Mouse (Mus musculus) regulatory T cell (primary cell): ENCODE measurements around the gene Akap12.

Source experiments
- in situ Hi-C: fragments of 300-600 bp; cut with MboI, MseI; formaldehyde crosslinking; loops from one replicate; pipeline ENCODE4 v1.15.1; 2025; ENCODE audit warnings: high pct_unique_total_duplicates

The Akap12 gene

DNA sequence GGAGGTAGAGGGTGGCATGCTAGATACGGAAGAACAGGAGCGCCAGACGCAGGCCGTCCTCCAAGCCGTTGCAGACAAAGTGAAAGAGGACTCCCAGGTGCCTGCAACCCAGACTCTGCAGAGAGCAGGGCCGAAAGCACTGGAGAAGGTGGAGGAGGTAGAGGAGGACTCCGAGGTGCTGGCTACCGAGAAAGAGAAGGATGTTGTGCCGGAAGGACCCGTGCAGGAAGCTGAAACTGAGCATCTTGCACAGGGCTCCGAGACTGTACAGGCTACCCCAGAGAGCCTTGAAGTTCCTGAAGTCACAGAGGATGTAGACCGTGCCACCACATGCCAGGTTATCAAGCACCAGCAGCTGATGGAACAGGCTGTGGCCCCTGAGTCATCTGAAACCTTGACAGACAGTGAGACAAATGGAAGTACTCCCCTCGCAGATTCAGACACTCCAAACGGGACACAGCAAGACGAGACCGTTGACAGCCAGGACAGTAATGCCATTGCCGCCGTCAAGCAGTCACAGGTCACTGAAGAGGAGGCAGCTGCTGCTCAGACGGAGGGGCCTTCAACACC lies 89.8 kb downstream of the Akap12 start:
- in situ Hi-C loops = no loop called here

DNA sequence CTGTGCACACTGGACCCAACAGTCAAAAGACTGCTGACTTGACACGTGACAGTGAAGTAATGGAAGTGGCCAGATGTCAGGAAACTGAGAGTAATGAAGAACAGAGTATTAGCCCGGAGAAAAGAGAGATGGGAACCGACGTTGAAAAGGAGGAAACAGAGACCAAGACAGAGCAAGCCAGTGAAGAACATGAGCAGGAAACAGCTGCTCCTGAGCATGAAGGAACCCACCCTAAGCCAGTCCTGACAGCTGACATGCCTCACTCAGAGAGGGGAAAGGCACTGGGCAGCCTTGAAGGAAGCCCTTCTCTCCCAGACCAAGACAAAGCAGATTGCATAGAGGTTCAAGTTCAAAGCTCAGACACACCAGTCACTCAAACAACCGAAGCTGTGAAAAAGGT lies 90.5 kb downstream of the Akap12 start:
- in situ Hi-C loops = no loop called here

DNA sequence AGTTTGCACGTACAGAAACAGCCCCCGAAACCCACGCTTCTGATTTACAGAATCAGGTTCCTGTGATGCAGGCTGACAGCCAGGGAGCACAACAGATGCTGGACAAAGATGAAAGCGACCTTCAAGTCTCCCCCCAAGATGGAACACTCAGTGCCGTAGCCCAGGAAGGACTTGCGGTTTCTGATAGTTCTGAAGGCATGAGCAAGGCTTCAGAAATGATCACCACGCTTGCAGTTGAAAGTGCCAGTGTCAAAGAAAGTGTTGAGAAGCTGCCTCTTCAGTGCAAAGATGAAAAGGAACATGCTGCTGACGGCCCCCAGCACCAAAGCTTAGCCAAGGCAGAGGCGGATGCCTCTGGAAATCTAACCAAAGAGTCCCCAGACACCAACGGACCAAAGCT lies 91.3 kb downstream of the Akap12 start:
- in situ Hi-C loops = no loop called here

DNA sequence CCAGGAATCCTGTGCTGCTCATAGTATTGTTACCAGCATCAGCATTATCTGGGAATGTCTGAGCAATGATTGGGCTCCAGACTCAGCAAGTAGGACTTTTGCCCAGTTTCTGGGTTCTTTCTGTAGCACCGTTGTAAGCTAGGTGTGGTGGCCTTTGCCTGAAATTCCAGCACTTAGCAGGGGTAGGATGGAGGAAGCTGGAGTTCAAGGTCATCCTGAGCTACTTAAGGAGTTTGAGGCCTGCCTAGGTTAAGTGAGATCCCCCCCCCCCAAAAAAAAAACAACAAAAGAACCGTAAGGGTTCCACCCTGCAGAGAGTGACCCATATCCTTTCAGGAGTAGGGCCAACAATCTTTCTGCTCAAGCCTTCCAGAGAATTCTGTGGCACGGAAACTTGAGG lies 98.4 kb downstream of the Akap12 start:
- in situ Hi-C loops = no loop called here

DNA sequence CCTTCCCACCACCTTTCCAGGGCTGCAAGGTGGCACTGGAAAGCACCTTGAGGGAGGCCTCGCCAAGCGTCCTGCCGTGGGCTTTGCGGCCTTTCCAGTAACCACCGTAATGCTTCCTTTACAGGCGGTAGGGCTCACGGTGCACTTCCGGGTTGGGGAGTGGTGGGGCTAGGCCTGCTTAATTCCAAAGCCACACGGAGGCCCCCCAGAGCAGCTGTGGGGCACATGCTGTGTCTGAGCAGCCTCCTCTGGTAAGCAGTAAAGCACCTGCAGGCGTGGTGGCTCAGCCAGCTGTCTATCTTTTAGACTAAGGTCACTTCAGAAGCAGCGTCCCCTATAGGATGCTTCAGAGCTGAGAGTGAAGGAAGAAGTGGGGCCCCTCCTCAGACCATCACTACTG lies 103.9 kb downstream of the Akap12 start:
- in situ Hi-C loops = no loop called here

DNA sequence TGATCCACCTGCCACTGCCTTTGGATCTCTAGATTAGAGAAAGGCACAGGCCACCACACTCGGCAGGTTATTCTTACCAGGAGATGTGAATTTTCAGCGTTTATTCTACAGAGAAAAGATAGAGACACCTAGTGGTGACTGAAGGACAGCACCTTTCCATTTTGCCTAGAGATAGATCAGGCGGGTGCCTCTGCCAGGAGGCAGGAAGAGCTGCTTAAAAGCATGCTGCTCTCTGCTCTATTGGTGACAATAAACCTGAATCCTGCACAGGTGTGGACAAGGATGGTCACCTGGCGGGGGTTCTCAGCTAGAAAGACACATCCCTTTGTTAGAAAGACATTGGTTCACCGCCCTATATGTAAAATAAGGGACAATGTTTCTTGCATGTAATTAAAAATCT lies 105.8 kb downstream of the Akap12 start:
- in situ Hi-C loops = no loop called here

DNA sequence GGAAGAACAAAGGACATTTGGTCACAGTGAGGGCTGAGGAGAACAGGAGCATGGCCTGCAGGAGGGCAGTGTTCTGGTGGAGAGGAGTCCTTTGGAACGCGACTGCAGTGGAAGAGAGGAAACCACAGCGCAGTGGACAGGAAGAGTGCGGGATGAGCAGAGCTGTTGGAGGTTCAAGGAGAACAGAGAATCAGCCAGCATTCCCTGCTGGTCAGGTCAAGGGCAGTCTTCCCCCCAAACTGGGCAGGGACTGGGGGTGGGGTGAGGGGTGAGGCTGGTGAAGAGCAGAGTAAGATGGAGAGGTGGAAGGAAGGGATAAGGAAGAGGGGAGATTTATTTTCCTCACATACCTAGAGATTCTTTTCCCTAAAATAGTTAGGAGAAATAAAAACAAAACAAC lies 107.4 kb downstream of the Akap12 start:
- in situ Hi-C loops = no loop called here

DNA sequence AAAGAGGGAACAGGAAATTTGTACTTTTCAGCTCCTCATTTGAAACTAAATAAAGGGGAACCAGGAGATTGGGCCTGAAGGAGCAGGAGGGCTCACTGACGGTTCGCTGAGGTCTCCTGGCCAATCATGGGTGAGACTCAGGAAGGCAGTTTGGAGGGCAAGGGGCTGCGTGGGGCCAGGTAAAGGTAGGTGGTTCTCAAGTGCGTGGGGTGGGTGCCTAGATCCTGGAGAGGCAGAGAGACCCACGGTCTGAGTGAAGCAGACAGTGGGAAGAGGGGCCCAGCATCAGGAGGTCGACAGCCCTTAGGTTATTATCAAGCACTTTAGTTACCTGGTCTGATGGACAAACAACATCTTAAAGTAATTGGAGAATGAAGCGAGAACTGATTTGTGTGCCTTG lies 108.1 kb downstream of the Akap12 start:
- in situ Hi-C loops = no loop called here

DNA sequence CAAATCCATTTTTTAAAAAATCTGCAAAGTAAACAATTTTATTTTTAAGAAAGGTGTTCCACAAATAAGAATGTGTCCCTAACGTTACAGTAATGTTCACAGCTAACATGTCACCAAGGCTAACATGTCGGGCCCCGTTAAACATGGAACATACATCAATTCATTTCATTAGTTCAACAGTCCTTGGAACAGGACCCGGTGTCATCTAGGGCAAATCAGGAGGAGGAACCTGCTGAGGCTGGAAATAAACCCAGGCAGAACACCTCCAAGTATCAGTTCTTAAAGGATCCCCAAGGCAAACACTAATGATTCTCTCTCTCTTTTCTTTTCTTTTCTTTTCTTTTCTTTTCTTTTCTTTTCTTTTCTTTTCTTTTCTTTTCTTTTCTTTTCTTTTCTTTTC lies 108.6 kb downstream of the Akap12 start:
- in situ Hi-C loops = loop anchor here (25.0 kb wide), 1 partner anchor 1438 kb away; the partner anchor contains the start of genes Fbxo5 and Mtrf1l

DNA sequence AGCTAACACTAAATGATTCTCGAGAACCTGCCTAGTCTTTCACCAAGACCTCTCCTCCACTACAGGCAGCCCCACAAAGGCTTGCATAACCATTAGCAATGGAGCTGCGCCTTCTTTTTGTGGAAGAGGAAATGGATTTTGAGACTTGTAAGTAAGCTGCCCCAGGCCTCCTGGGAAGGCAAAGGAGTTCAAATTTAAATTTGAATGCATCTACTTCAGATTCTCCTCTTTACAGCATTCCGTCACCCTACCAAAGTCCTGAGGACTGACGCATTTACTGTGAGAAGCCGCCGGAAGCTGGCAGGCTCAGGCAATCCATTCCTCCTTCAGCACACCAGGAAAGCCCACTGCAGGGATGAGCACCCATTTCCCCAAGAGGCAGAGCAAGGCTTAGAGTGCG lies 109.1 kb downstream of the Akap12 start:
- in situ Hi-C loops = loop anchor here (25.0 kb wide), 1 partner anchor 1437 kb away; the partner anchor contains the start of genes Fbxo5 and Mtrf1l

DNA sequence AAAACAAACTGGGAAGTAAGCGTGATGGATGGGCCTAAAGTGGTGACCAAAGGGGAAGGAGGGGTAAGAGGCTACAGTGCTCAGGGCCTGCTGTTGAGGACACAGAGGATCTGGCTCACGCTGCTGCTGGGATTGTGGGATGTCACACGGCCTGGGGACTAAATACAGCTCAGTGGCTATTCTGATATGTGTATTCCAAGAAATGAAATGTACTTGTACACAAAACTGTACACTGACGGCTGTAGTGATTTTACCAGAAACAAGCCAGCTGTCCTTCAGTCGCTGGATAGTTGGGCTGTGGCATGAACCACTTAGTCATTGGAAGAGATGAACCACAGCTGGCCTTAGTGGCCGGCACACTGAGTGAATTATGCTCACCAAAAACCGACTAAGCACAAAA lies 110.3 kb downstream of the Akap12 start:
- in situ Hi-C loops = loop anchor here (25.0 kb wide), 1 partner anchor 1436 kb away; the partner anchor contains the start of genes Fbxo5 and Mtrf1l

DNA sequence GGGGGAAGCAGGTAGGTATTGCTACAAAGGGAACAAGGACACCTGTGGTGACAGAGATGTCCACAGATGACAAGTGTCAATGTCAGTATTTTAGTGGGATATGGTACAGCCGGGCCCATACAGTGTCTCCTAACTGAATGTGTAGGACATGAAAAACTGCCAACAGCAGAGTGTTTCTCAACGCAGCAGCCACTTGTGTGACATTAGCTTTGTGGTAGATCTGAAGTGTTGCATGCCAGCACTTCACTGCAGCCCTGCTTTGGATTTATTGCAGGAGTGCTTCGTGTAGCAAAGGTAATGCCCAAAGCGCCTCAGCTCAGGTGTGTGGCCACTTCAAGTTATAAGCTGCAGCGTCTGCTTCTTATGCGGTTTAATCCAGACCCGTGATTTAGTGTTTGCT lies 110.8 kb downstream of the Akap12 start:
- in situ Hi-C loops = loop anchor here (25.0 kb wide), 1 partner anchor 1435 kb away; the partner anchor contains the start of genes Fbxo5 and Mtrf1l

DNA sequence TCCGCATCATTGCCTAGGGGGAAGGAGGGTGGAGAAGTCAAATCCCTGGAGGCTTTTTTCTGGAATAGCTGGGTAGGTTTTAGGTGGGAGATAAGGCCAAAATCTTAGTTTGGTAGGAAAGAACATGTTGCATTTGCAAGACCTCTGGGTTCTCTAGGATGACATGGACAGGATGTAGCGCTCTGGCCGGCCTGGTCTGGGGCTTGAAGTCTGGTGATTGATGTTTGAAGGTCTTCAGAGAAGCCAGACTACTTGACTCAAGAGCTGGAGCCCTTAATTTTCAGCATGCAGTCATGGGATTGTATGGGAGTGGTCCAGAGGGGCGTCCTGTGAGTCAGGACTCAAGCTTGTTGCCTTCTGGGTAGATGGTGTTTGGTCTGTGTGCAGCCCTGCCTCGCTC lies 114.6 kb downstream of the Akap12 start:
- in situ Hi-C loops = loop anchor here (25.0 kb wide), 1 partner anchor 1432 kb away; the partner anchor contains the start of genes Fbxo5 and Mtrf1l

DNA sequence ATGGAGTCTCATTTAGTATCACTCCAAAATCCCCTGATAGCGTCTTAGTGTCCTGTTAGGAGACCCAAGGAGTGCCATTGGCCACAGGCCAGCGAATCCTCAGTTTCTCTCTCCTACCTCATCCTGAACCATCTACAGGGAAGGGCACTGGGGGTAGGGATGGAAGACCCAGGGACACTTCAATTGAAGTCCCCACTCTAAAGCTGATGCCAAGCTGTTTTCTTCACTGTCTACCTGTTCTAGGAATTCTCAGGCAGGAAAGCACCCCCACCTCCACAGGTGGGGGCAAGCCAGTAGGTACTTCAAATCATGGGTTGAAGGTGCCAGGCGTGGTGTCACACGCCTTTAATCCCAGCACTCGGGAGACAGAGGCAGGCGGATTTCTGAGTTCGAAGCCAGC lies 118.1 kb downstream of the Akap12 start:
- in situ Hi-C loops = loop anchor here (25.0 kb wide), 1 partner anchor 1428 kb away; the partner anchor contains the start of genes Fbxo5 and Mtrf1l

DNA sequence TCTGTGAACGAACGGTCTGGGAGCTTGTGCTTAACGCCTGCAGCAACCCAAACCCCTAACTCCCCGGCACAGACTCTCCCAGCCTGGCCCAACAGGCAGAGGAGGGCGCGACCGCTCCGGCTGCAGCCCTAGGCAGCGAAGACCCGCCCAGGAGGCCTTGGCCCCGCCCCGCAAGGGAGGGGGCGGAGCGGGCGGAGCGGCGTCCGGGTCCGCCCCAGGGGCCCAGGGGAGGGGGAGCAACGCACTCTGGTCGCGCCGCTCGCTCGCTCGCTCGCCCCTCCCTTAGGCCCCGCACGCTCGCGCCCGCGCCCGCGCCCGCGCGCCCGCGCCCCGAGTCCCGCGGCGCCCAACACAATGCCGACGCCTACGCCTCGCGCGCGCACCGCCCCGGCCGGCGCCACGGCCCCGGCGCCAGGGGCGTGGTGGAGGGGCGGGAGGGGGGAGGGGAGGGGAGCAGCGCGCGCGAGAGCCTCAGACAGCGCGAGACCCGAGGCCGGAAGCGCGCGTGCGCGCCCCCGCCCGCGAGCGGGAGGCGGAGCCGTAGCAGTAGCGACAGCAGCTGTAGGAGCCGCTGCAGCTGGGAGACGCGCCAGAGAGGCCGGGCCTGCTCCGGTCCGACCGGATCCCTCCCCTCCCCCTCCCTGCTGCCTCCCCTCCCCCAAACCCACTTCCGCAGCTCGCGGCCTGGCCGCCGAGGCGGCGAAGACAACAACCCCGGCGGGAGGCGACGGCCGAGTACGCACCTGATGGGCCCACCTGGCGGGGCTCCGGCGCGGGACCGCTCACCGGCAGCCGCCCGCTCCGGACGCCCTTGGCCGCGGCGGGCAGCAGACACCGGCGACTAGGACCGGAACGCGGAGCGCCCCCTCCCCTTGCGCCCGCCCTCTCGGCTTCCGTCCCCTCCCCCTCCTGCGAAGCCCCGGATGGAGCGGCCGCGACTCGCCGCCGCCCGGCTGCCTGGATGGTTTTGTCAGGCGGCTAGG lies 120.7 kb downstream of the Akap12 start:
- in situ Hi-C loops = loop anchor here (25.0 kb wide), 1 partner anchor 1425 kb away; the partner anchor contains the start of genes Fbxo5 and Mtrf1l

DNA sequence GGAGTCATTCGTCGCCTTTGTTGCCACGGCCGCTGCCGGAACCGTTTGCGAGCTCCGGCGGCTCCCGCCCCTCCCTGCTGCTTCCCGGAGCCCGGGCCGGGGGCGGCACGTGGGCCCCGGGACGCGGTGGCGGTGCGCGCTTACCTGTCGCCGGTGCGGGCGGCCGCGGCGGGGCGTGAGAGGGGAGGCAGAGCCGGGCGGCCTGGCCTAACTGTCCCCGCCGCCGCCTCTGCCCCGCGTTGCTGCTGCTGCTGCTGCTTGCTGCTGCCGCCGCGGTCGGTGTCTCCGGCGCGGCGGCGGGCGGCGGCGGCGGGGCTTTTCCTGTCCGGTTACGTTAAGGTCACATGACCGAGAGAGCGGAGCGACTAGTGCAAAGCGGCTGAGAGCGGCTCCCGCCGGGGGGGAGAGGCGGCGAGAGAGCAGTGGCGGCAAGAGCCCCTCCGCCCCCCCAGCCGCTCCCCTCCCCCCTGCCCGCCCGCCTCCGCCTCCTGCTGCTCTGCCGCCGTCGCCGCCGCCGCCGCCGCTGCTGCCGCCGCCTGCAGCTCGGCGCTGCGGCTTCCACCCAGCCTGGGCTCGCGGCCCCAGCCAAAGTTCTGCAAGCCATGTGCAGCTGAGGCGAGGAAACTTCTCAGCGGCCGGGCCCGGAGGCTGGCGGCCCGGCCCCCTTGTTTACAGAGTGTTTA lies 121.7 kb downstream of the Akap12 start, which contains the start of gene Zbtb2:
Gene Zbtb2, minus strand, starts transcription at position 408 of the 683 bp plus-strand sequence.
- in situ Hi-C loops = loop anchor here (25.0 kb wide), 1 partner anchor 1424 kb away; the partner anchor contains the start of genes Fbxo5 and Mtrf1l

DNA sequence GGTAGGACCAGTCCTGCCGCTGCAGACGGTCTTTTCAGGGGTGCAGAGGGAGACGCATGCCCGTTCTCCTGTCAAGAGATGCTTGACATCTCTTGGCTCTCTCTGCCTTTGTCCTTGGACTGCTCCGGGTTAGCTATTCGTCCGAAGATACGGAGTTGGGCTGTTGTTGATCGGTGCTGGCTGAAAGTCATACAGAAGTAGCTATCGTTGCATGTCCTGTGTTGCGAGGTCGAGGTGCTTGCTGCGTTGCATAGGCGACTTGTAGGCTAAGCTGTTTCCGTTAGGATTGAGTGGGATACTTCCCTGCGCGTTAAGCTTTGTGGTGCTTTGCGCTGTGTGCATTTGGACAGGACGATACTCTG lies 122.2 kb downstream of the Akap12 start:
- in situ Hi-C loops = loop anchor here (25.0 kb wide), 1 partner anchor 1424 kb away; the partner anchor contains the start of genes Fbxo5 and Mtrf1l

DNA sequence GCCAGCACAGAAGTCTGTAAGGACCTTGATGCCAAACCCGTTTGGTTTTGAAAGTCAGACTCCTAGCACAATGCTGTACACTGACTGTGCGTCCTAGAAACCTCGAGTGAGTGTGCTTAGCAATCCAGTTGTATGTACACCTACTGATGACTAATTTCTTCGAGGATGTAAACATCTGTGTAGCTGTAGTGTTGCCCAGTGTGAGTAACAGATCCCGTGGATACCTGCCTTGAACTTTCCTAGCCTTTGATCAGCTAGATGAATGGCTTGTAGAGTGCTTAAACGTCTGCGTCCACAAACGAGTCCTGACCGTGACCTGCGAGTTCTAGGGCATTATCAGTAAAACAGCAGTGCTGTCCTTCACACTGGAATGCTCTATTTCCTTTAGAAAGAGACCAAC lies 122.9 kb downstream of the Akap12 start:
- in situ Hi-C loops = loop anchor here (25.0 kb wide), 1 partner anchor 1423 kb away; the partner anchor contains the start of genes Fbxo5 and Mtrf1l

DNA sequence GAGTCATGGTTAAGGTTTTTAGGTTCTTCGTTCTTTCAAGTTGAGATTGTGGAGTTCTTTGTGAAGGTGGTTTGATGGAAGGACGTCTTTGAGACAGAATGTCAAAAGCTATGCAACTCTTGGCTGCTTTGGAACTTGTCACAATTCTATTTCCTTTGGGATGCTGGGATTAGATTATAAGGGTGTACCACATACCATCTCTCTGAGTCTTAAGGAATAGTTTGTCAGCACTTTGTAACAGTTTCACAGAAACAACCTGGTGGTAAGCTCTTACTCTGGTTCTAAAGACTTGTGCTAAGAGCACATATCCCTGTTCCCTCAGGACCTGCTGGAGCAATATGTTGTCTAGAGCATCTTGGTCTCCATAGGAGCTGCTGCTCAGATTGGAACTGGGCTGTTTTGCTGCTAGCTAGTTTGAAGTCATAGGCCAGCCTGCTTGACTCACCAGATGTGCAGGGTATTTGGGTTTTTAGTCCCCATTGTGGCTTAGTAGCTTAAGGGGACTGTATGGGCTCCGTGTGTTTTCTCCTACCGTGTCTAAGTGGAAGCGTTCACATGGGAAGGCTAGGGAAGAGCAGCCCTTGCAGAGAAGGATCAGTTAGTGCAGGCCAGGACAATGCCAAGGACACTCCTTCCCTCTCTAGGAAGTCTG lies 123.4 kb downstream of the Akap12 start:
- in situ Hi-C loops = loop anchor here (5.0 to 25.0 kb wide), 2 partner anchors 38 to 1423 kb away; partner anchors contain the start of genes Fbxo5 and Mtrf1l

DNA sequence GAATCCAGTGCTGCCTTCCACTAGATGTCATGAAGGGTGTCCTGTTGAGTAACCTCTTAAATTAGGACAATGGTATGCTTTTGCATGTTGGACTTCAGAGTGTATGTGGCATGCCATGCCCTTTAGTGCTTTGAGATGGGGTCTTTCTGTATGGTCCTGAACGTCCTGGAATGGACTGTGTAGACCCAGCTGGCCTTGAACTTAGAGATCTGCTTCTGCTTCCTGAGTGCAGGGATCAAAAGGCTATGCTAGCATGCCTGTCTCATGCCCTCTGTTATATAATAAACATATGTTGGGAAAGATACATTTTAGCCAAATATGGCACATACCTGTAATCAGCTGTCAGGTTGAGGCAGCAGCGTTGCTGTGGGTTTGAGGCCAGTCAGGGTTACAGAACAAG lies 124.4 kb downstream of the Akap12 start:
- in situ Hi-C loops = loop anchor here (5.0 to 25.0 kb wide), 2 partner anchors 37 to 1422 kb away; partner anchors contain the start of genes Fbxo5 and Mtrf1l

DNA sequence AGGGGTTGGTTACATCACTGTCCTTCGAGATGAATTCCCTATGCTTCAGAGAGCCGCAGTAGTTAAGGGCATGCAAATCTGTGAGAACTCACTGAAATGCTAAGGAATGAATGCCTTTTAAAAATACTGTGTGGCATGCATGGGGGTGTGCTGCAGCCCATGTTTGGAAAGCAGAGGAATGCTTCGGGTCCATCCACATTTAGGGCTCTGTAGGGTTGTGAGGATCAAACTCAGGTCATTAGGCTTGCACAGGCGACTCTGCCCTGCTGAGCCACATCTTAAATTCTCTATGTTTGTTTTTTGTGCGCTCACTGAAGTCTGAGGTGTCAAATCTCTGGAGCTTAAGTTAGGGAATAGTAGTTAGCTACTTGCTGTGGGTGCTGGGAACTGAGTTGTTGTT lies 124.9 kb downstream of the Akap12 start:
- in situ Hi-C loops = loop anchor here (5.0 to 25.0 kb wide), 2 partner anchors 36 to 1421 kb away; partner anchors contain the start of genes Fbxo5 and Mtrf1l
